Mouse (Mus musculus): ENCODE results near the gene Atp13a5. TPM values are rescaled to one million over a fixed set of nuclear protein-coding genes. Genes with fewer than 3 reads are reported as not detected.

The Atp13a5 gene
- polyA plus RNA-seq, 1 experiment, result 0.03 TPM

DNA sequence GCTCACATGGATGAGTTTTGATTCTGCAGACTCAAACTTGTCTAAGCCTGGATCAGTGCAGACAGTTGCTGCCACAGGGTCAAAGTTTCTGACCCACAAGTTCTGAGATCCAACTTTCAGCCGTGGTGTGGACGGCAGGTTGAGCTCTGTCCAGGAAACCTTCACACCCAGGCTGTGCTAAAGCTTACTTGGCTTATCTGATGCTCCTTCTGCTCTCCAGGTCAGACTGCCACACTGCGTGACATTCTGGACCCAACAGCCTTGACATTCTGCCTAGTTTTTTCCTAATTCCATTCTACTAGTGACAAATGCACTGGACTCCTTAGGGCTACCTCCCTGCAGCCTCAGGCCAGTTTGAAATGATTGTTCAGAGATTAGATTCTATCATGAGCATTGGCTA lies 63.1 kb downstream of the Atp13a5 start:
- TF ChIP-seq POLR2A (IDR thresholded peaks at IDR 0.05; ENCODE audit: control insufficient read depth, extremely low read depth, insufficient read depth, low read length, poor library complexity) (no peak), CTCF (IDR thresholded peaks at IDR 0.05; ENCODE audit: borderline replicate concordance, control insufficient read depth, extremely low read depth, insufficient read depth, low read length, poor library complexity) (no peak)
- Histone ChIP-seq H3K4me3 (ENCODE audit: control insufficient read depth, insufficient read depth, low read length) (no peak overlapping the region), H3K4me1 (replicated peaks; ENCODE audit: control insufficient read depth, insufficient read depth, low read length) (no peaks in the 10 kb centered on the region), H3K36me3 (ENCODE audit: control insufficient read depth, insufficient read depth, low read length) (no peaks in the 10 kb centered on the region), H3K27ac (ENCODE audit: control insufficient read depth, insufficient read depth, low read length) (no peak overlapping the region), H3K27me3 (ENCODE audit: control insufficient read depth, insufficient read depth, low read length) (no peaks in the 10 kb centered on the region)
- DNase-seq, result no peak
- WGBS, result 91% methylated on average over 3 of the region's 3 CpGs

DNA sequence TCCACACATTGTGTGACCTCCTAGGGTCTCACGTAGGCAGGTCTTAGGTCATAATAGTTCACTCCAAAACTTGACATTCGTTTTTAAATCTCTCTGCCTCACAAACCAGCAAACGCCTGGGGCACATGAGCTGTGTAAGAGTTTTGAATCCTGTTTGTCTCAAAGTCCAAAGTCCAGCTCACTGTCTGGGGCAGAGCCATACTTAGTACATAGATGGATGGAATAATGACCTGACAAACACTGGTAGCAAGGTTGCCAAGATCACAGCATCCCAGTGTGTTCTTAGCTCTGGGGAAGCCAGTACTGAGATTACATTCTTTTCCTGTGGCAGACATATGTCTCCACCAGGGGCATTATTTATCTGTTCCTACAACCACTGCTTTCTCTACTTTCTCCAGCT lies 63.5 kb downstream of the Atp13a5 start:
- H3K4me3 ChIP-seq (ENCODE audit: control insufficient read depth, insufficient read depth, low read length), result no peak overlapping the region
- DNase-seq, result no peak
- H3K27me3 ChIP-seq (ENCODE audit: control insufficient read depth, insufficient read depth, low read length), result no peaks in the 10 kb centered on the region
- H3K27ac ChIP-seq (ENCODE audit: control insufficient read depth, insufficient read depth, low read length), result no peak overlapping the region
- WGBS, result 81% methylated on average over 3 of the region's 3 CpGs
- H3K36me3 ChIP-seq (ENCODE audit: control insufficient read depth, insufficient read depth, low read length), result no peaks in the 10 kb centered on the region
- no peaks in the 10 kb centered on the region for H3K4me1 ChIP-seq (replicated peaks; ENCODE audit: control insufficient read depth, insufficient read depth, low read length)
- TF ChIP-seq POLR2A (IDR thresholded peaks at IDR 0.05; ENCODE audit: control insufficient read depth, extremely low read depth, insufficient read depth, low read length, poor library complexity) (no peak), CTCF (IDR thresholded peaks at IDR 0.05; ENCODE audit: borderline replicate concordance, control insufficient read depth, extremely low read depth, insufficient read depth, low read length, poor library complexity) (no peak)

DNA sequence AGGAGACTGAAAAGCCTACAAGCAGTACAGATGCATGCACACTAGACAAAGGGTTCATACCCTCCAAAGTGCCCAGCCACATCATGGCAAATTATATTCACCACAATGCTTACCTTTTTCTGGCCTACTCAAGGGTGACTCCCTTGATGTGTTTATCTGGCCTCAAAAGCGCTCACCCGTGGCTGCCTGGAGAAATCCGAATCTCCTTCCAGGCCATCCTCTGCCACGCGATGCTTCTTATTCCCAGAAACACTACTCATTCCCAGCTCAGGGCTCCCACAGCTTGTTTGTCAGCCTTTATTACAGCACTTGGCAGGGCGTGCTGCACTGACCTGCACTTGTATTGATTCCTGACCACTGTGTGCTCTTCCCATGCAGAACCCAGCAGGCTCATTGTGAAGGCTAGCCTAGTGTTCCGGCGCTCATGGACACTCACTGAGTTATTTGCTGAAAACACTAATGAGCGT lies 80.9 kb downstream of the Atp13a5 start:
- no peak for DNase-seq
- WGBS, result 94% methylated on average over 9 of the region's 9 CpGs
- H3K4me1 ChIP-seq (replicated peaks; ENCODE audit: control insufficient read depth, insufficient read depth, low read length), result no peaks in the 10 kb centered on the region
- no peak for TF ChIP-seq POLR2A (IDR thresholded peaks at IDR 0.05; ENCODE audit: control insufficient read depth, extremely low read depth, insufficient read depth, low read length, poor library complexity)
- no peak for TF ChIP-seq CTCF (IDR thresholded peaks at IDR 0.05; ENCODE audit: borderline replicate concordance, control insufficient read depth, extremely low read depth, insufficient read depth, low read length, poor library complexity)
- H3K27me3 ChIP-seq (ENCODE audit: control insufficient read depth, insufficient read depth, low read length), result no peaks in the 10 kb centered on the region
- H3K36me3 ChIP-seq (ENCODE audit: control insufficient read depth, insufficient read depth, low read length), result no peaks in the 10 kb centered on the region
- H3K4me3 ChIP-seq (ENCODE audit: control insufficient read depth, insufficient read depth, low read length), result no peak overlapping the region
- no peak overlapping the region for H3K27ac ChIP-seq (ENCODE audit: control insufficient read depth, insufficient read depth, low read length)

DNA sequence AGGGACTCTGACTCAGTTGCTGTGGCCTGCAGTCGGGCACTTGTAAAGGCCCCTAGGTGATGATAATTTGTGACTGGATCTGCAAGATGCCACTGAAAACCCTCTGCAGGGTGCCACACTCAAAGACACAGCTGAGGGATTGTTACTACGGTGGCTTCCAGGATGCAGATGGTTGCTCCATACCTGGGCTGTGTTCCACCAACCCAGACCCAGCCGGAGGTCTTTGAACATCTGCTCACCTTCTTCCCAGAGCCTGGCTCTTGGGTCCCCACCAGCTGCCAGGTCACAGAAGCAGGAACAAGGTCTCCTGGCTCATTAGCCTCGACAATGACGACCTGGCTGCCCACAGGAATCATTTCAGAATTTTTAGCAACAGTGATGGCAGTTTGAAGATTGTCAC lies 97.8 kb downstream of the Atp13a5 start:
- DNase-seq, result no peak
- 78% methylated on average over 5 of the region's 5 CpGs for WGBS
- Histone ChIP-seq H3K27me3 (ENCODE audit: control insufficient read depth, insufficient read depth, low read length) (no peaks in the 10 kb centered on the region), H3K36me3 (ENCODE audit: control insufficient read depth, insufficient read depth, low read length) (no peaks in the 10 kb centered on the region), H3K4me3 (ENCODE audit: control insufficient read depth, insufficient read depth, low read length) (no peak overlapping the region), H3K27ac (ENCODE audit: control insufficient read depth, insufficient read depth, low read length) (no peak overlapping the region), H3K4me1 (replicated peaks; ENCODE audit: control insufficient read depth, insufficient read depth, low read length) (no peaks in the 10 kb centered on the region)
- TF ChIP-seq POLR2A (IDR thresholded peaks at IDR 0.05; ENCODE audit: control insufficient read depth, extremely low read depth, insufficient read depth, low read length, poor library complexity), result no peak
- no peak for TF ChIP-seq CTCF (IDR thresholded peaks at IDR 0.05; ENCODE audit: borderline replicate concordance, control insufficient read depth, extremely low read depth, insufficient read depth, low read length, poor library complexity)

DNA sequence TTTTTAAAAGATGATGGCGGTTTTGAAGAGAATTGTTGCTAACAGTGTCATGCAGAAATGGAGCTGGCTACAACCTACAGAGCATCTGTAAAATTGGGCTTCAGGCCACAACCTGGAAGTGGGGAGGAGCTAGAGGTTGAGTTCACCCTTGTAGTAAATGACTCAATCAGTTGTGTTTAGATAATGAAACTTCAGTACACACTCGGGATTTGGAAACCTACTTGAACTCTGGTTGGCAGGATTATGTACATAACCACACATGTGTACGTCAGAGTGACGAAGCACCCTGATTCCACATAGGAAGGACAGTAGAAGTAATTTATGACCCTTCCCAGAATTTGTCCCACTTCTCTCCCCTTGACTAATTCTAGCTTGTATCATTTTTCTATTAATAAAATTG lies 124.2 kb downstream of the Atp13a5 start:
- Histone ChIP-seq H3K4me1 (replicated peaks; ENCODE audit: control insufficient read depth, insufficient read depth, low read length) (no peaks in the 10 kb centered on the region), H3K27me3 (ENCODE audit: control insufficient read depth, insufficient read depth, low read length) (no peaks in the 10 kb centered on the region), H3K27ac (ENCODE audit: control insufficient read depth, insufficient read depth, low read length) (no peak overlapping the region), H3K36me3 (ENCODE audit: control insufficient read depth, insufficient read depth, low read length) (no peaks in the 10 kb centered on the region), H3K4me3 (ENCODE audit: control insufficient read depth, insufficient read depth, low read length) (no peak overlapping the region)
- no peak for DNase-seq
- TF ChIP-seq CTCF (IDR thresholded peaks at IDR 0.05; ENCODE audit: borderline replicate concordance, control insufficient read depth, extremely low read depth, insufficient read depth, low read length, poor library complexity) (no peak), POLR2A (IDR thresholded peaks at IDR 0.05; ENCODE audit: control insufficient read depth, extremely low read depth, insufficient read depth, low read length, poor library complexity) (no peak)
- WGBS, result 89% methylated on average over 4 of the region's 4 CpGs

DNA sequence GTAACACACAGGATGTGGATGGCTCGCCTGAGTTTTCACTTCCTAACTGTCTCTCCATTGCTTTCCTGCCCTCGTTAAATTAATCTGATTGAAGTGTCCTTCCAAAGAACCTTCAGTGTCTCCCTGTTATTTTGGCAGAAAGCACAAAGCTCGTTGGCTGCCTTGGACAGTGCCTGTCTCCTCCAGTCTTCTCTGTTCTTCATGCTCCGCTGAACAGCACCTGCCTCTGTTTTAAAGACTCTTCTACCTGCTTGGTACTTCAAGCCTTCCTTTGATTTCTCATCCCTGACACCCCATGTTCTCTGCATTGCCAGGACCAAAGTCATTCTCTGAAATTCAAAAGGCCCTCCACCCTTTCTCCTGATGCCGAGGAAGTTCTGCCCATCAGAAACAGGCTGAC lies 142.6 kb downstream of the Atp13a5 start:
- no peak for TF ChIP-seq POLR2A (IDR thresholded peaks at IDR 0.05; ENCODE audit: control insufficient read depth, extremely low read depth, insufficient read depth, low read length, poor library complexity)
- H3K4me1 ChIP-seq (replicated peaks; ENCODE audit: control insufficient read depth, insufficient read depth, low read length), result no peaks in the 10 kb centered on the region
- no peak overlapping the region for H3K27ac ChIP-seq (ENCODE audit: control insufficient read depth, insufficient read depth, low read length)
- DNase-seq, result no peak
- 76% methylated on average over 5 of the region's 5 CpGs for WGBS
- no peaks in the 10 kb centered on the region for H3K27me3 ChIP-seq (ENCODE audit: control insufficient read depth, insufficient read depth, low read length)
- H3K4me3 ChIP-seq (ENCODE audit: control insufficient read depth, insufficient read depth, low read length), result no peak overlapping the region
- no peaks in the 10 kb centered on the region for H3K36me3 ChIP-seq (ENCODE audit: control insufficient read depth, insufficient read depth, low read length)

Data from thymus, adult 2 months (tissue).